Mouse (Mus musculus) spleen, adult 2 months (tissue): ENCODE results near the gene Pepd. TPM values are rescaled to one million over a fixed set of nuclear protein-coding genes. Genes with fewer than 3 reads are reported as not detected.

Experiments
- DNase-seq, 2 experiments: peaks; one replicate each; pipeline versions ENCODE4 v3.0.0 to v3.0.0-alpha.2; 2012 to 2021; ENCODE audit warnings: low spot score in 2 of 2, low read depth in 1 of 2
- H3K27ac ChIP-seq: fragments of 200-500 bp; 2 replicates; pipeline ENCODE4 v1.5.1; 2012; ENCODE audit warnings: low read length, inconsistent platforms; ENCODE audit not compliant: insufficient read depth
- H3K27me3 ChIP-seq: fragments of 200-500 bp; 2 replicates; pipeline ENCODE4 v1.6.1; 2012; ENCODE audit warnings: mild to moderate bottlenecking, moderate library complexity, low read length, inconsistent platforms; ENCODE audit not compliant: control insufficient read depth, insufficient read depth
- H3K36me3 ChIP-seq: fragments of 200-500 bp; 2 replicates; pipeline ENCODE4 v1.6.1; 2012; ENCODE audit warnings: mild to moderate bottlenecking, low read length, inconsistent platforms; ENCODE audit not compliant: control insufficient read depth, insufficient read depth
- H3K4me1 ChIP-seq: fragments of 200-500 bp; 2 replicates; pipeline ENCODE4 v1.6.1; 2011; ENCODE audit warnings: inconsistent platforms; ENCODE audit not compliant: control insufficient read depth, insufficient read depth, insufficient read length
- H3K4me3 ChIP-seq: fragments of 200-500 bp; 2 replicates; pipeline ENCODE4 v1.5.1; 2011; ENCODE audit warnings: mild to moderate bottlenecking, inconsistent platforms; ENCODE audit not compliant: insufficient read depth, insufficient read length; ENCODE audit errors: extremely low read depth
- CTCF ChIP-seq: fragments of 200-500 bp; IDR thresholded peaks from 2 replicates; pipeline ENCODE4 v1.5.1; 2011; ENCODE audit warnings: mild to moderate bottlenecking, inconsistent platforms; ENCODE audit not compliant: insufficient read depth, insufficient read length, insufficient replicate concordance; ENCODE audit errors: extremely low read depth
- POLR2A ChIP-seq: fragments of 200-500 bp; IDR thresholded peaks from 2 replicates; pipeline ENCODE4 v1.6.1; 2011; ENCODE audit warnings: low read depth, low read length, inconsistent platforms
- WGBS: fragments of 180-500 bp; shearing (Covaris S2); methylation state at CpG from one replicate; pipeline ENCODE4 v1.1.7; 2018; 5-methylcytosine and 5-hydroxymethylcytosine counted together
- polyA plus RNA-seq: library from polyadenylated mRNA; depleted of rRNA; stranded (reverse); fragments of >200 nt; gene quantifications from 2 replicates; pipeline ENCODE4 v1.2.3, GENCODE M21; 2012

The Pepd gene
- polyA plus RNA-seq, 1 experiment: 44.0 TPM

GRCm38 (mm10) chr7:34917998-34918397 lies 5.8 kb downstream of the Pepd start:
- peaks cover 14% of the 10 kb centered on the region; the same call in 1 of the 2 replicates for H3K4me1 ChIP-seq
- H3K27me3 ChIP-seq: no peaks in the 10 kb centered on the region
- WGBS: 87% methylated on average over 4 of the region's 4 CpGs
- no peak for DNase-seq
- no peak overlapping the region for H3K4me3 ChIP-seq
- no peak for TF ChIP-seq POLR2A
- H3K27ac ChIP-seq: no peak overlapping the region
- H3K36me3 ChIP-seq: no peaks in the 10 kb centered on the region

DNA sequence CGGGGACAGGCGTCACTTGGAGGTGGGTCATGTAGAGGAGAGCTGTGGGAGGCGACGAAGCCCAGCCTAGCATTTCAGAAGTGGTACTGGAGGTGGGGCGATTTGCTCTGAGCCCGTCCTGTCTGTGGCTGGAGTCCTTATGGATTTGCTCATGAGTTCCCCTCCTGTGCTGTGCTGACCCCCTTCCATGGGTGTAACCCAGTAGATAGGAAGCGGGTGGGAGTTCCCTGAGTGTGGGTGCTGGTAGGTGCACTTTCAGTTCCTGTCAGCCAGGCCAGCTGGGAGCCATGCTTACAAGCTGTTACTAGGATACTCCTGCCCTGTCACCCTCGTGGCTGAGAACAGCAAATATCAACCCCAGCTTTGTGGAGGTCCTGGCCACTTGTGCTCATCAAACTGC lies 6.2 kb downstream of the Pepd start:
- no peak overlapping the region for H3K27ac ChIP-seq
- H3K36me3 ChIP-seq: no peaks in the 10 kb centered on the region
- DNase-seq: peak; percentile 28 to 50
- no peaks in the 10 kb centered on the region for H3K27me3 ChIP-seq
- WGBS: 68% methylated on average over 8 of the region's 8 CpGs
- no peak overlapping the region for H3K4me3 ChIP-seq
- peaks cover 13% of the 10 kb centered on the region; the same call in 1 of the 2 replicates for H3K4me1 ChIP-seq
- TF ChIP-seq CTCF (no peak), POLR2A (no peak)

DNA sequence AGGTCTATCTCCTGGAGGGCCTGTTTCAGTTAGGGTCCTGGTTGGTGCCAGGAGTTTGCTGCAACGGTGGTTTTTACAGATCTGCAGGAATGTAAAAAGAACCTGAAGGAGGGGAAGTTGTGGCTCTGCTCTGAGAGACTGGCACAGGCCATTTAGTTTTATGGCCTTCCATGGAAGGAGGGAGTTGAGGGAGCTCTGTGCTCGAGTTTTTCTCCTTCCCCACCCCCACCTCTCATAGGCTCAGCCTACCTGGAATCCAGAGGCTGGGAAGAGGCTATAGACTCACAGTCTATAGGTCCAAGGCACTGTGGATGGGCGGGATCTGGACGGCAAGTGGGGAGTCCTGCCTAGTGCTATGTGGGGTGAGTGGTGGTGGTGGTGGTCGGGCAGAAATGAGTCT lies 6.9 kb downstream of the Pepd start:
- Histone ChIP-seq H3K27me3 (no peaks in the 10 kb centered on the region), H3K4me3 (no peak overlapping the region), H3K4me1 (peaks cover 13% of the 10 kb centered on the region; the same call in 1 of the 2 replicates), H3K36me3 (no peaks in the 10 kb centered on the region), H3K27ac (no peak overlapping the region)
- TF ChIP-seq POLR2A (no peak), CTCF (no peak)
- 62% methylated on average over 5 of the region's 5 CpGs for WGBS
- no peak for DNase-seq

DNA sequence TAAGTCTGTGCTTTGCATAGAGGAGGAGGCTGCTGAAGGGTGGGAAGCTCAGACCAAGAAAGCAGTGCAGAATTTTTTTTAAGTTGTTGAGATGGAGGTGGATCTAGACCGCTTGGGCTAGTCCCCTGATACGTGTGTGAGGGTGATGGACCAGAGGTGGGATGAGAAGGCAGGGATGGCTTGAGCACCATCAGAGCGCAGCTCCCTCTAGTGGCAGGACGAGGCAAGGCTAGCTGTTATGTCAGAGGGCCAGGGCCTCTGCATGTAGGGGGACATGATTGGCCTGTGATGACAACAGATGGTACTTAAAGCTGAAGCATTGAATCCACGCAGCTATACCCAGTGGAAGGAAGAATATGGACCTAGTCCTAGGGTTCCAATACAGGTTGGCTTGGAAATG lies 7.6 kb downstream of the Pepd start:
- Histone ChIP-seq H3K27me3 (no peaks in the 10 kb centered on the region), H3K4me1 (peaks cover 13% of the 10 kb centered on the region; the same call in 1 of the 2 replicates), H3K4me3 (no peak overlapping the region), H3K36me3 (peaks cover 2% of the 10 kb centered on the region; the same call in 1 of the 2 replicates), H3K27ac (no peak overlapping the region)
- WGBS: 81% methylated on average over 5 of the region's 5 CpGs
- DNase-seq: peak; percentile 1 to 42
- TF ChIP-seq POLR2A: no peak
- TF ChIP-seq CTCF: peak; percentile 63; the same call in 1 of the 2 replicates

DNA sequence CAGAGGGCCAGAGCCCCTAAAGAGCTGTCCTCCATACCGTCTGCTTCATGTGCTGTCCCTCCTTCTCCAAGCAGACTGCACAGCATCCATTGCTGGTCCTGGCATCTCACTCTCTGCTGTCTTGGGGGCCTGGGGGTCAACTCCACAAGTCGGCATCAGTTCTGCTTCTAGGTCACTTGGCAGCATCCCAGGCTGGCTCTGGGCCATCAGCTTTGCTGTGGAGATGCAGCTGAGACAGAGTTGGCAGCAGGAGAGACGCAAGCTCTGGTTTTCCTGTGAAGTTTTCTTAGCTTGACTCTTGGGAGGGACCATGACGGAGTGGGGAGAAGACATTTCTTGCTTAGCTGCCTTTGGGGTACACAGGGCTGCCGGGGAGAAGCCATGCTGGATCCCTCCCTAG lies 13.0 kb downstream of the Pepd start:
- no peak for DNase-seq
- Histone ChIP-seq H3K27ac (no peak overlapping the region), H3K36me3 (peaks cover 5% of the 10 kb centered on the region), H3K4me1 (no peaks in the 10 kb centered on the region), H3K27me3 (no peaks in the 10 kb centered on the region), H3K4me3 (no peak overlapping the region)
- 83% methylated on average over 5 of the region's 5 CpGs for WGBS
- no peak for TF ChIP-seq CTCF
- TF ChIP-seq POLR2A: no peak

DNA sequence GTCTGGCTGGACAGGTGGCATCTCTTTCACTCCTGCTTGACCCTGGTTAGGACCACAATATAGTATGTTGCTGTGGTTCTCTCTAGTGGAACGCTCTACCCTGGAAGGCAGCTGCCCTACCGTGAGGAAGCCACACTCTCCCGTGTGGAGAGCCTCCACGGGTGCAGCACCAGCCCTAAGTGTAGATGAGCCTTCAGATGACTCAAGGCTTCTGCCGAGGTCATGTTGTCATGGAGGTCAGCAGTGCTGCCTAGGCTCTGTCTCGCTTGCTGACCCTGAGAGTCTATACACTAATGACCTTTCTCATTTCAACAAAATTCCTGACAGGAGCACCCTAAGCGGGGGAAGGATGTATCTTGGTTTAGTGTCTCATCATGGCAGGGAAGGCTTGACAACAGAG lies 13.8 kb downstream of the Pepd start:
- Histone ChIP-seq H3K27me3 (no peaks in the 10 kb centered on the region), H3K4me3 (no peak overlapping the region), H3K36me3 (peaks cover 5% of the 10 kb centered on the region), H3K4me1 (no peaks in the 10 kb centered on the region), H3K27ac (no peak overlapping the region)
- DNase-seq: no peak
- 87% methylated on average over 7 of the region's 7 CpGs for WGBS
- TF ChIP-seq POLR2A (no peak), CTCF (no peak)

DNA sequence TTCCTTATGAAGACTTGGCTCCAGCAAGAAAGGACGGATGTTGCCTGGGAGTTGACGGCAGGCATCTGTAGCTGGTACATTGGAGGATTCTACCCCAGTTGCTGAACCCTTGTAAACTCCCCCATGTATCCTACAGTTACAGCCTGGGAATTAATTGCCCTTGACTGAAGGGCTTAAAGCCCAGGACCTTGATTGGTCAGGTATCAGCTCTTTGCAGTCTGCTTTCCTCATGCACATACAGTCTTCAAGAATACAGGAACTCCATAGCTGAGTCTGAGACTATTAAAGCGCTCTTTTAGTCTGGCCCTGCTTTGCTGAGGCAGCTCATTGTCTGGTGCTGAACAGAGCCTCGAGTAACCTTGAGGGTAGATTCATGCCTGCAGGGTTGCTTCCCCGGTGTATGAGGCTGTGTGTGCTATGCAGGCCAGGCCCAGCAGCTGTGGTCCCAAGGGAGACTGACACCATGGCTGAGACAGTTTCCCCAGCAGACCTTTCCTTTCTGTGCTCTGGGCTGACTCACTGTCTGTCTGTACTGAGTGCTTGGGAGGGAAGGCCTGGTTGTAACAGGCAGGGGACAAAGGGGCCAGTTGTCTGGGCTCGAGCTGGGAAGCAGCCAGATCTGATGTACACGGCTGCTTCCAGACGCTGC lies 17.6 kb downstream of the Pepd start:
- H3K27ac ChIP-seq: no peak overlapping the region
- DNase-seq: no peak
- TF ChIP-seq CTCF (no peak), POLR2A (no peak)
- H3K27me3 ChIP-seq: no peaks in the 10 kb centered on the region
- H3K4me1 ChIP-seq: no peaks in the 10 kb centered on the region
- peaks cover 4% of the 10 kb centered on the region for H3K36me3 ChIP-seq
- 75% methylated on average over 8 of the region's 8 CpGs for WGBS
- H3K4me3 ChIP-seq: no peak overlapping the region
